Mouse (Mus musculus): ENCODE data around the gene Vmn1r103. TPM values are rescaled to one million over a fixed set of nuclear protein-coding genes. Genes with fewer than 3 reads are reported as not detected.
"Not testable (repeated sequence)": the region's sequence is repeated elsewhere in the genome, so short reads cannot be mapped to it uniquely, and the experiment has no call there.

Gene Vmn1r103
- not detected for total RNA-seq (2021)

DNA sequence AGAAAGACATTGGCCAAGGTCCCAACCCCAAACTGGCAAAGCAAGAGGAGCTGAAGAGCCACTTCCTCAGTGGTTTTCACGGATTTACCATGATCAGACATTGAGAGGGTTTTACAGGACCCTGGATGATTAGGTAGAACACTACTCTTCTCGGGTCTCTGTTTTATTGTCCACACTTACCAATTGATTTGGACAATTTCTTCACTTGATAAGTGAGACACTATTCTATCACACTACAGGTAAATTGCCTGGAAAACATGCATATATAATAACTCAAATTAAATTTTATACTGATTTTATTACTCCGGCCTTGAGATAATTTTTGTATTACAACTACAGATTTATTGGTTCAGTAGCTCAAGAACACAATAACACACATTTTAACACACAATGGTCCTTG is at the start of gene Vmn1r103:
Gene Vmn1r103, minus strand, starts transcription at position 101 of the 400 bp plus-strand sequence.
- intact Hi-C loops (cut with DNase I); DNase-seq (ENCODE audit: extremely low spot score in 1 of 2, low spot score in 2 of 2): not testable (repeated sequence)

DNA sequence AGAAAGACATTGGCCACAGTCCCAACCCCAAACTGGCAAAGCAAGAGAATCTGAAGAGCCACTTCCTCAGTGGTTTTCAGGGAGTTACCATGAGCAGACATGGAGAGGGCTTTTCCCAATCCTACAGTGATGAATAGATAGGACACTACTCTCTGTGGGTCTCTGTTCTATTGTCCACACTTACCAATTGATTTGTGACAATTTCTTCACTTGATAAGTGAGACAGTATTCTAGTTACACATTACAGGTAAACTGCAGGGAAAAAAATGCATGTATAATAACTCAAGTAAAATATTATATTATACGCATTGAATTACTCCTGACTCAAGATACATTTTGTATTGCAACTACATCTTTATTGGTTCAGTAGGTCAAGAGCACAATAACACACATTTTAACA is 35.3 kb upstream of the Vmn1r103 start, which contains the start of gene Gm5726:
Gene Gm5726, minus strand, starts transcription at position 101 of the 400 bp plus-strand sequence.
- intact Hi-C loops (cut with DNase I); DNase-seq (ENCODE audit: extremely low spot score in 1 of 2, low spot score in 2 of 2): not testable (repeated sequence)

DNA sequence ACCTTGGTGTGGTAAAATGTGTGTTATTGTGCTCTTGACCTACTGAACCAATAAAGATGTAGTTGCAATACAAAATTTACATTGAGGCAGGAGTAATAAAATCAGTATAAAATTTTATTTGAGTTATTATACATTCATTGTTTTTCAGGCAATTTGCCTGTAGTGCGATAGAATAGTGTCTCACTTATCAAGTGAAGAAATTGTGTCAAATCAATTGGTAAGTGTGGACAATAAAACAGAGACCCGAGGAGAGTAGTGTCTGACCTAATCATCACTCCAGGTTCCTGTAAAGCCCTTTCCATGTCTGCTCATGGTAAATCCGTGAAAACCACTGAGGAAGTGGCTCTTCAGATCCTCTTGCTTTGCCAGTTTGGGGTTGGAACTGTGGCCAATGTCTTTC is 23.2 kb upstream of the Vmn1r103 start, which contains the start of gene Vmn1r104:
Gene Vmn1r104, plus strand, starts transcription at position 301 of the 400 bp plus-strand sequence.
- intact Hi-C loops (cut with DNase I); DNase-seq (ENCODE audit: extremely low spot score in 1 of 2, low spot score in 2 of 2): not testable (repeated sequence)

DNA sequence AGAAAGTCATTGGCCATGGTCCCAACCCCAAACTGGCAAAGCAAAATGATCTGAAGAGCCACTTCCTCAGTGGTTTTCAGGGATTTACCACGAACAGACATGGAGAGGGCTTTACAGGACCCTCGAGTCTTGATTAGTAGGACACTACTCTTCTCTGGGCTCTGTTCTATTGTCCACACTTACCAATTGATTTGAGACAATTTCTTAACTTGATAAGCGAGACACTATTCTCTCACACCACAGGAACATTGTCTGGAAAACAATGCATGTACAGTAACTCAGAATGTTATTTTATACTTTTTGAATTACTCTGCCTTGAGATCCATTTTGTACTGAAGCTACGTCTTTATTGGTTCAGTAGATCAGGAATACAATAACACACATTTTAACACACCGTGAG is 35.5 kb downstream of the Vmn1r103 start, which contains the start of gene Gm10670:
Gene Gm10670, minus strand, starts transcription at position 101 of the 400 bp plus-strand sequence.
- intact Hi-C loops (cut with DNase I); DNase-seq (ENCODE audit: extremely low spot score in 1 of 2, low spot score in 2 of 2): not testable (repeated sequence)

Other genes starting within 250 kb of the Vmn1r103 start
- not detected for gene Gm5890, start 247.7 kb downstream of the Vmn1r103 start, total RNA-seq (2021)
- not detected for gene Gm4133, start 176.5 kb downstream of the Vmn1r103 start, total RNA-seq (2021)
- gene Gm5728, start 135.1 kb downstream of the Vmn1r103 start, total RNA-seq (2021): not detected
- not detected for gene Vmn1r100, start 92.6 kb downstream of the Vmn1r103 start, total RNA-seq (2021)
- gene Vmn1r101, start 67.9 kb downstream of the Vmn1r103 start, total RNA-seq (2021): not detected
- gene Gm10670, start 35.6 kb downstream of the Vmn1r103 start, total RNA-seq (2021): not detected
- not detected for gene Vmn1r104, start 23.3 kb upstream of the Vmn1r103 start, total RNA-seq (2021)
- not detected for gene Gm5726, start 35.2 kb upstream of the Vmn1r103 start, total RNA-seq (2021)
- not detected for gene Gm4141, start 65.7 kb upstream of the Vmn1r103 start, total RNA-seq (2021)
- not detected for gene Gm4513, start 88.5 kb upstream of the Vmn1r103 start, total RNA-seq (2021)
- not detected for gene Vmn1r107, start 158.4 kb upstream of the Vmn1r103 start, total RNA-seq (2021)
- gene Vmn1r111, start 192.7 kb upstream of the Vmn1r103 start, total RNA-seq (2021): not detected
- gene Gm10668, start 220.1 kb upstream of the Vmn1r103 start, total RNA-seq (2021): not detected